Mouse (Mus musculus) retina, embryonic 14.5 days (tissue): ENCODE measurements around the gene Hnrnpu.
"Not testable (repeated sequence)": the region's sequence is repeated elsewhere in the genome, so short reads cannot be mapped to it uniquely, and the experiment has no call there.

Experiments used
- DNase-seq: peaks from one replicate; pipeline ENCODE4 v3.0.0-alpha.2; 2015; ENCODE audit warnings: low spot score

The Hnrnpu gene

DNA sequence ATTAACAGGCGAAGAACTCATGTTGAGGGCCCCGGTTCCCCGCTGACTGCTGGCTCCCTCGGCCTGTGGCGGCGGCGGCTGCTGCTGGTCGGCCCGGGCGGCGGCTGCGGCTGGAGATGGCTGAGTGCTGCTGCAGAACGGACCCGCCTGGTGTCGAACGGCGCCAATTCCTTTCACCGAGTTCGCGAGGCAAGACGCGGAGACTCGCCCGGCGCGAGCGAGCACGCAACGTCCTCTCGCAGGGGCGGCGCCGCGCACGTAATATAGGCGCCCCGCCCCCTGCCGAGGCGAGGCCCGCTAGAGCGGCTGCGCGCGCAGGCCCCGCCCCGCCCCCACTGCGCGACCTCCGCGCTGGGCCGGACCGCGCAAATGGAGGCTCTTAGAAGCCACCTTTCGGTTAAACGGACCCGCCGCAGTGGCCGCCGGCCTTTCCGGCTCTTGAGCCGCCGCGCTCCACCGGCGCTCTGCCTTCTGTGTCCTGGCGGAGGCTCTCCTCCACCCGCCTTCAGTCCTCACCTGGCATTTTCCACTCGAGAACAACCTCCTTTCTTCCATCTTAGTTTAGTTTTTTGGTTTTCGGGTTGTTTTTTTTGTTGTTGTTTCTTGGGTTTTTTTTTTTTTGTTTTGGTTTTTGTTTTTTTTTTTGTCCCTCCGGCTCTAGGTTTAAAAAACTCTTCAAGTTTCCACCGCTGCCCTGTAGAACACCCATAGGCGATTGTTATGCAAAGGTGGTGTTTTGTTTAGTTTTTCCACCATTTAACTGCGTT, at the start of gene Hnrnpu:
Hnrnpu (minus strand) TSS at position 247 of the 767 bp plus-strand sequence.
- peak; percentile 96 for DNase-seq

DNA sequence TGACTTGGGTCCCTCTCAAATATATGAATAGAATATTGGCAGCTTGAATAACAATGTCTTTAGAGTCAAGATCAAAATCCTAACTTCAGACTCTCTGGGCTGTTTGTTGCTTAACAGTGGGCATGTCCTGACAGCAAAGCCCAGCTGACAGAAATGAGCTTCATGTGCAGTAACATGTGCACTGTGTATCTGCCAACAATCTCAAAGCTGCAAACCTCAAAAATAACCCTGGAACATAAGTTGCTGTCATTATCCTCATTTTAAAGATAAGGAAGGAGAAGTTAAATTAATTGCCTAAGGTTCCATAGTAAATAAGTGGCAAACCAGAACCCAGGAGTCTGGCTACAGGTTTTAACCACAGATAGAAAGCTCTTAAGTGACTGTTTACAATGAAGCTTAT, 44.6 kb upstream of the Hnrnpu start:
- DNase-seq: no peak

DNA sequence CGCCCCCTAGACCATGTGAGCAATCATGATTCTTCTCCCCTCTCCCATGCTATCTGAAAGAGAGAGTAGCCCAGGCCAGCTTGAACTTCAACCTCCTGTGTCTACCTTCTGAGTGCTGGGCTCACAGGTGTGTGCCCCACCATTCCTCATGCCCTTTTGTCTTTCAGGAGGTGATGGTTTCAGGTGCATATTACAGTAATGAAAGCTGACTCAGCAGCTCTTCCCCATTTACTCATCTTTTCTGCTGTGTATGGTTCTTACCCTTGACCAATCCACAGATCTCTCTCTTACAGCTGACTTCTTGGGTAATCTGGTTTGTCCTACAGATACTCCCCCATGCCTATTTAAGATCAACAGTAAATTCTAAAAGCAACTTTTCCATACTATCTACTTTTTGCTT, 41.6 kb upstream of the Hnrnpu start:
- no peak for DNase-seq

DNA sequence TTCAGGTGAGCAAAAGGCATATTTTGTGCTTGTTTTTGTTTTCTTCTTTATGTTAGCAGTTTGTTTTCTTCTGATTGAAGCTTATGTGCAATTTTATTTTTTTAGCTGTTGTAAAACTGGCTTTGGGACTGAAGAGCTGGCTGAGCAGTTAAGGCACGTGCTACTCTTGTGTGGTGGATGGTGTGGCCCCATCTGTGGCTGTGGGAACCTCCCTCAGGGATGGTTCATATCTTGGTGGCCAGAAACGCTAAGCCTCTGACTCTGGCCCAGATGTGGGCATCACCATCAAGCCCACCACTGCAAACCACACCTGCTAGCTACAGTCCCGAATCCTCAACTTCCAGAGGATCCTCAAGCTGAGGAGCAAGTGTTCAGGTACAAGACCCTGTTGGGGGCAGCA, 40.5 kb upstream of the Hnrnpu start:
- no peak for DNase-seq

DNA sequence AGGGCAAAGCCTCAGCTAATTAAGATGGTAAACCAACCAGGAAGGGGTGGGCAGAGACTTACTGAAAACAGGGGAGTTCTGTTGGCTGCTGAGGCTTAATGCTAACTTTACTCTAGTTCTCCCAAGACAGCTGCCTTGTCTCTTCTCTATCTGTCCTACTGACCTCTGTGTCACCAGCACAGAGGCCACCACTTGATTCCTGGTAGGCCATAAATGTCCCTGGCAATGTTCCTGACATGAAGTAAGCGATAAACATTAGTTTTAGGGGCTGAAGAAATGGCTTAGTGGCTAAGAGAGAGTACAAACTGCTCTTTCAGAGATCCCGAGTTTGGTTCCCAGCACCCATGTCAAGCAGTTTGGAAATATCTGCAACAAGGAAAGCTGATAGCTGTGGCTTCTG, 39.3 kb upstream of the Hnrnpu start:
- DNase-seq: no peak

DNA sequence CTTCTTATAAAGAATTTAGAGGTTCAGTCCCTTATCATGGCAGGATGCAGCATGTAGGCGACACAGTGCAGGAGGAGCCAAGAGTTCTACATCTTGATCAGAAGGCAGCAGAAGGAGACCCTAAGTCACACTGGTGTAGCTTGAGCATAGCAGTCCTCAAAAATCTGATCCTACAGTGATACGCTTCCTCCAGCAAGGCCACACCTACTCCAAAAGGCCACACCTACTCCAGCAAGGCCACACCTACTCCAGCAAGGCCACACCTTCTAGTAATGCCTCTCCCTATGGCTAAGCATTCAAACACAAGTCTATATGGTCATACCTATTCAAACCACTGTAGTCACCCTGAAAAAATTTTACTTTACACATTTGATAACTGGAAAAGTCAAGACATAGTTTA, 38.5 kb upstream of the Hnrnpu start:
- no peak for DNase-seq

DNA sequence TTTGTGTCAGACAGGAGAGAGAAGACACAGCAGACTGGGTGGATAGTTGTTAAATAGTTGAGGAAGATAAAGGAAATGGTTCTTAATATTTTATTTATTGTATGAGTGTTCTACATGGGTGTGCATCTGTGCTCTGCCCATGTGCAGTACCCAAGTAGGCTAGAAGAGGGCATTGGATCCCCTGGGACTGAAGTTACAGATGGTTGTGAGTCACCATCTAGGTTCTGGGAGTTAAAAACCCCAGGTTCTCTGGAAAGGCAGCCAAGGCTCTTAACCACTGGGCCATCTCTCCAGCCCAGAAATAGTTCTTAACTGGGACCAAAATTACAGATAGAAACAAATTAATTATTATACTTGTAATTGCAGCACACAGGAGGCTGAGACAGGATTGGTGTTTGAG, 37.8 kb upstream of the Hnrnpu start:
- DNase-seq: peak; percentile 7

DNA sequence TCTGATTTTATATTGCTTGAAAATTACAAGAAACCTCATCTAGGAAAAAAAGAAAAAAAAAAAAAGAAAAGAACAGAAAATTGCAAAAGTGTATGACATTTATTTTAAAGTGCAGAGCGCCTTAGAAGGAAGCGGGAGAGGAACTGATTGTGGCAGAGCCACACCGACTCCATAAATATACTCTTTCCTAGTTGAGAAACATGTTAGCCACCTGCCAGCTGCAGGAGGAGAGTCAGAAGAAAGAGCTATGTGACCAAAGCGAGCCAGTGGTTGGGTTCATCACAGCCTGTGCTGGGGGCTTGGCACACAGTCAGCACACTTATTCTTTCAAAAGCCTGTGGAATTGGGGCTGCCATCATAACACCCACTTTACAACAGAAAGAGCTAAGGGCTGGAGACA, 35.1 kb upstream of the Hnrnpu start:
- no peak for DNase-seq

DNA sequence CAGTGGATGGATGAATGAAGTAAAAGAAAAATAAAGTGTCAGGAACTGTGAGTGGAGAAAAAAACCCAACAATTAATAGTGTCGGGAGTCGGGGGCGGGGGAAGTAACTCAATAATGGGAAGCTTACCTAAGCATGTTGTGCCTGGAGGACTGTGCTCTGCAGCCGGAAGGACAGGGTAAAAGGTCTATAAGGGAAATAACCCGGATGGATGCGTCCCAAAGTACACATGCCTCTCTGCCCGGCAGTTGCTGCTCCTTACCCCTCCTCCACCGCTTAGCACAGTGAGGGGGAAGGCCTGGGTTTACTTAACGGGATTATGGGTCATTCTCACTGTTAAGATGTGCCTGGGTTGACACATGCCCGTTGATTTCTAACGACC, 31.7 kb upstream of the Hnrnpu start:
- peak; percentile 72 for DNase-seq

DNA sequence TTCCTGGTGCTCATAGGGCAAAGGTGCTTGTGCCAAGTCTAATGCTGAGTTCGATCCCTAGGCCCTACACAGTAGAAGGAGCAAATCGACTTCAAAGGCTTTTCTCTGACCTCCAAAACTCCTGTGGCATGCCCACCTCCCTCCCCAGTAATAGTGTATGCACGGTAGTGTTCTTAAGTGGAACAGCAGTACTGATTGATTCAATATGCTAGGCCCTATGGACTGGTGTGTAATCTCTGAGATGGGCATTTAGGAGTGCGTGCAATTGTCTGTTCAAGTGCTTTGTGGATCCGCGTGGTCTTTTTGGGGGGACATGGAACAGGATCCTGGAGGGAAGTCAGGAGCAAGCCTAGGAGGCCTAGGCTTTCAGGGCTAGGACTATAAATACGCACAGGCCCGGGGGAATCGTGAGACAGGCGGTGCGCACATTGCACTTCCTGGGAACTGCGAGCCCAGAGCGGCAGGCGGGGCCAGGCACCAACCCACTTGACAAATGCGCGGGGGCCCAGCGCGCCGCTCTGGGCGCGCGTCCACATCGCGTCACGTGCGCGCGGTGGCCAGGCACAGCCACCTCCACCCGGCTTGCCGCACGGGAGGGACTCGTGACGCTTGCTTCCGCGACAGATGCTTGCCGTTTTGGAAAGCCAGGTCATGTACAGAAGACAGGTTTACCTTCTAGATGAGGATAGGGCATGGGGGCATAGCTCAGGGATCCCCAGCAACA, 31.1 kb upstream of the Hnrnpu start:
- DNase-seq: peak; percentile 86

DNA sequence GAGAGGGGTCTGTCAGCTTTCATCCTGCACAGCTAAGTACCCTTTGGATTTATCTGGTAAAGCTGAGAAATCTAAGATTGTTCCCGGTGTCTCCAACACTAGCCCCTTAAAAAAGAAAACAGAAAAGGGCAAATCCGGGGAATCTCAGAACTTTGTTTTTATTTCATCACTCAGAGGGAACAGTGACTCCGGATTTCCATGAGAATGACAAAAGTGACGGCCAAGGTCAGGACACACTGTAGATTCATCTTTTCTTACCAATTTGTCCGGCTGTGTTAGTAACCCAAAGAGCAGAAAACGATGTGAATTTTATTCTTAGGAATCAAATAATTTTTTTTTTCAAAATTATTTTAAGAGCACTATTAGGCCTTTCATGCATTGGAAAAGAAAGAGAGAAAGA, 30.5 kb upstream of the Hnrnpu start:
- no peak for DNase-seq

DNA sequence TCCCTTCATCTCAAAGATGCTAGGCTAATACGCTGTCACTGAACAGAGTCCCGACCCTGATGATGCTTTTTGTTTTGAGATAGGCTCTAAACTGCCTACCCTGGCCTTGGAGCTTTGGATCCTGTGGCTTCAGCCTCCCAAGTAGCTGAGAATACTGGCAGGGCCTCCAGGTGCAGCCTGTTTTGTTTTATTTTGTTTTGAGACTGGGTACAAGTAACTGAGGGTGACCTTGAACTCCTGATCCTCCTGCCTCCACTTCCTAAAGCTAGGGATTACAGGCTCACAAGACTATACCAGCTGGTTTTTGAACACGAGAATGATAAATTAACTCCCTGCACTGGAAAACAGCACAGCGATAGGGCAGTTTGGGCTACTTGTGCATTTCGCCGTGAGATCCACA, 27.6 kb upstream of the Hnrnpu start:
- no peak for DNase-seq

DNA sequence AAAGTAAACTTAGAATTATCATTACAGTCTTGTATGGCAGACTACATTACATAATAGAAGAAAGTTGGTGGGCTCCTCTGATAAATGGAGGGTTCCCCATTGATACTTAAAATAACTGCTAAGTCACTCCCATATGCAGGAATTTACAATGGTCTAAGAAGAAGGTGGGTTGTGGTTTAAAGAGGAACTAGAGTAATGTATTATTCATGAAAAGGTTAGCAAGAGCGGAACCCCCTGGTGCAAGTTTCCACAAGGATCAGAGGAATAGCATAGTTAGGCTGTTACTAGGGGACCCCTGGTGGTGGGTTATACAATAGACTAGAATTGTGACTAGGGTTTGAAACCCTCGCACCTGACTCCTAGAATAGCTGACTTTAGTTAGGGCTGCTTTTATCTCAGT, 23.1 kb upstream of the Hnrnpu start:
- peak; percentile 36 for DNase-seq

DNA sequence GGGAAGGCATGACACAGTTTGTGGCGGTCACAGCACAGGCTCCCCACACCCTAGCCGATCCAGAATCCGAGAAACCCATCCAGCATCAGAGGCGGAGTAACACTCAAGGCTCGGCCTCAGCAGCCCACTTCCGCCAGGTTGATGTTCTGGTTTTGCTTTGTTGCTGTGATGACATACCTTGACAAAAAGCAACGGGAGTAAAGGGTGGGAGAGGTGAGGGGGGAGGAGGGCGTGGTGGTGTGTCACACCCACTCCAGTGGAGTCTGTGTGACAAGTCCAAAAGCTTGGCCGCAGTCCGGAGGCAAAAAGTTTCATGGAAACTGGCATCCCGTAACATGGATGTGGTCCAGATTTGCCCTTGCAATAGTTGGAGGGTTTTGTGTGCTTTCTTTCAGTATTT, 22.7 kb upstream of the Hnrnpu start:
- DNase-seq: no peak

DNA sequence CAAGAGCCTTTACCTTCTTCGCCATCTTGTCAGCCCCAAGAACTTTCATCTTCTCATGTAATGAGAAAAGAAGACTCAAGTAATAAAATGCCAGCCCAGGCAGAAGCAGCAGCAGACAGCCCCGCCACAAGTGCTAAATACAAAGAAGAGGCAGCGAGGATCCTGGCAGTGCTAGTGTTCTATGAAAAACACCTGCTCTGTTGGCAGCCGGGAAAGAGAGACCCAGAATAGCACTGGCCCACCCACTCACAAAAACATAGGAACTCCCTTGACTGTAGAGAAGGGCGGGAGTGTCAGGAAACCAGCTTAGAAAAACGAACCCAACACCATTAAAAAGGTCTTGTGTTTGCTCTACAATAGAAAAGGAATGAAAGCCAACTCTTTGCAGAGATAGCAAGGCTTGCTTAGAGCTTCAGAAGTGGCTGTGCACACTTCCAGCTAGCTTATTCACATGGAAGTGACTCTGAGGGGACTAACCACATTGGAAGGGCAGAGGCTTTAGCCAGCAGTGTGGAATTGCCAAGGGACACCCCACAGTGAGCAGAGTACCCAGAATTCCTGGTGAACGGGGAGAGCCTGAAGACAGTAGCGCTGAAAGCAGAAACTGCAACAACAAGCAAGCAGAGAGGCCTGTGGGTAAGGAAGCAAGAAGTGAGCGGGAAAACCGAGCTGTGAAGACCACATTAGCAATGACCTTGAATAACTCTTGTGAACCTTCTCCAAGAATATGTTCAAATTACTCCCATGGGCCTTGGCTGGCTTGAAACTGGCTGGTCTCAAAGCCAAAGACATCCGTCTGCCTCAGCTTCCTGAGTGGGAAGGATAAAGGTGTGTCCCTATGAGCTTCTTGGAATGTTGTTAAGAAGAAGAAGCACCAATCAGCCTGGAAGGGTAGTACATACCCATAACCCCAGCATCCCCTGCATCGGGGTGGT, 20.4 kb upstream of the Hnrnpu start:
- no peak for DNase-seq

DNA sequence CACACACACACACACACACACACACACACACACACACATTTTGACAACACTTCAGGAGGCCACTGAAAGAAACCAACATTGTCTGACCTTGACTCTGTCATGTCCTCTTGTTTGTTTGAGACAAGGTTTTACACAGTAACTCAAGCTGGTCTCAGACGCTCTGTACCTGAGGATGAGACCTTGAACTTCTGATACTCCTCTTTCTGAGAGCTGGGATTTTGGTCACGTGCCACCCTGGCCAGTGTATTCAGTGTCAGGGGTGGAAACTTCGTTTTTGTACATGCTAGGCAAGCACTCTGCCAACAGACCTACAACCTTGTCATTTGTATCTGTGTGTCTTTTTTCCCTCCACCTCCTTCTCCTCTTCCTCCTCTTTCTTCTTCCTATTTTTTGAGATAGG, 17.0 kb upstream of the Hnrnpu start:
- no peak for DNase-seq

DNA sequence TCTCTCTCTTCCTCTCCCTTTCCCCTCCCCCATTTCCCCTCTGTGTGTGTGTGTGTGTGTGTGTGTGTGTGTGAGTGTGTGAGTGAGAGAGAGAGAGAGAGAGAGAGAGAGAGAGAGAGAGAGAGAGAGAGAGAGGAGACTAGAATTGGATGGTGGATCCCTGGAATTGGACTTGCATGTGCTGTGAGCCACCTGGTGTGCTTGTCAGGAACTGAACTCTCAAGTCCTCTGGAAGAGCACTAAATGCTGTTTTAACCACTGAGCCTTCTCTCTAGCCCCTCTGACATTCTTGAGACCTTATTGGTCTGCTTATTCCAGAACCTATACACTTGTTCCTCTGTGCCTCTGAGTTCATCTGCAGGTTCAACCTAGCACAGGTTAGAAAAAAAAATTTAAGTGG, 14.0 kb upstream of the Hnrnpu start:
- no peak for DNase-seq

DNA sequence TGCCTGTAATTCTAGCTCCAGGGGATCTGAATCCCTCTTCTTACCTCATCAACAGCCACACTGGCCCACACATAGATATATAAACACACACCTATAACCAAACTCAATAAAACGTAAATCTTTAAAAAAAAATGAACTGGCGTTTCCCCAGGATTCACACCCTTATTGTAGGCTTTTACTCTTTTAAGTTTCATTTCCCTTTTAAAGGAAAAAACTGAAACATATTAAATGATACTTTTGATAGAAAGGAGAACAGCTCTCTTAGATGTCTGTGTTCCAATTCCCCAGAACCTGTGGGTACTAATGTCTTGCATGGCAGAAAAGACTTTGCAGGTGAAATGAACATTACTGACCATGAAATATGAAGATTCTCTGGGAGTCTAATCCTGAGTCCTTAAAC, 13.2 kb upstream of the Hnrnpu start:
- DNase-seq: no peak

DNA sequence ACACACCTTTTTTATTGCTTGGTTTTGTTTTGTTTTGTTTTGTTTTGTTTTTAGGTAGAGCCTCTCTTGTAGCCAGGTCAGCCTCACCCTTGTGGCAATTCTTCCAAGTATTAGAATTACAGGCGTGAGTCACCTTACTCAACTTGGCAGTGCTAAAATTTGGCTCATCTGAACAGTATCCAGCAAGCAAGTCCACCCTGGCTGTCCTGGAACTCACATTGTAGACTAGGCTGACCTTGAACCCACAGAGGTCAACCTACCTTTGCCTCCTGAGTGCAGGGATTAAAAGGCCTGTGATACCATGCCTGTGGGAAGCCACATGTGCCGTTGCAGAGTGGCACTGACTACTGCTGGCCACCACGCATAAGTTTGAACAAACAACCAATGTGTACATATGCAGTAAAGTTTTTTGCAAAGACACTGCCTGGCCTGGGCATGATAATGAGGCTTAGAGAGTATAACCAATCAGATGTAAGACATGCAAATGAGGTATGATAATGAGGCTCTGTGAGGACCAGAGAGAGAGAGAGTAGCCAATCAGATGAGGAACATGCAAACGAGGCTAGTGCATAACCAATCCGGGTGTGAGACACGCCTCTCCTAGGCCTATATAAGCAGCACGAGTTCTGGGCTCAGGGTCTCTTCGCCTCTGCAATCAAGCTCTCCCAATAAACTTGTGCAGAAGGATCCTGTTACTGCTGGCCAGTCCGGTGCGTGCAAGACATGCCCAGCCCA, 6.6 kb upstream of the Hnrnpu start:
- DNase-seq: not testable (repeated sequence)

DNA sequence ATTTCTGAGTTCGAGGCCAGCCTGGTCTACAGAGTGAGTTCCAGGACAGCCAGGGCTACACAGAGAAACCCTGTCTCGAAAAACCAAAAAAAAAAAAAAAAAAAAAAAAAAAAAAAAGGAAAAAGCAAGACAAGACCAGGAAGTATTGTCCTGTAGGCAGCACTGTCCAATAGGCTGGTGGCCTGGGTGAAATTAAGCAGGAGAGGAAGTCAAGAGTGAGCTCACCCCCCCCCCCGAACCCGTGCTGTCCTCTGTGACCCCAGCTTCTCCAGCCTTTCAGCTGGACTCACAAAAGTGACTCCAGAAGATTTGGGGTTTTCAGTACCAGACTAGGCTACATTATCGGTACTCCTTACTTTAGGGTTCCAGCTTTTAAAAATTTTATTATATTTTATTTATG, 5.0 kb upstream of the Hnrnpu start:
- no peak for DNase-seq

DNA sequence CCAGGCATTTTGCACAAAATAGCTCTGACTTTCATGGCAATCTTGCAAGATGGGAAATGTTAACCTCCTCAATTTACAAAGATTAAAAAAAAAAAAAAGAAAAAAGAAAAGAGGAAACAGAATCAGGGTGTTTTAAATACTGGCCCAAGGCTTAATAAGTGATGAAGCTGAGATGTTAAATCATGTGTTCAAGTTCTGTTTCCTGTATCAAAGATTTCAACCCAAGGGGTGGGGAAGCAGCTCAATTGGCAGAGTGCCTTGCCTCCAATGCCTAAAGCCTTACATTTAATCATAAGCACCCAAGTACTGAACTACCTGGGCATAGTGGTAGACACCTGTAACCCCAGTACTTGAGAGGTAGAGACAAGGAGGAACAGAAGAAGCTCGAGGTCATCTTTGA, 4.5 kb upstream of the Hnrnpu start:
- DNase-seq: no peak

DNA sequence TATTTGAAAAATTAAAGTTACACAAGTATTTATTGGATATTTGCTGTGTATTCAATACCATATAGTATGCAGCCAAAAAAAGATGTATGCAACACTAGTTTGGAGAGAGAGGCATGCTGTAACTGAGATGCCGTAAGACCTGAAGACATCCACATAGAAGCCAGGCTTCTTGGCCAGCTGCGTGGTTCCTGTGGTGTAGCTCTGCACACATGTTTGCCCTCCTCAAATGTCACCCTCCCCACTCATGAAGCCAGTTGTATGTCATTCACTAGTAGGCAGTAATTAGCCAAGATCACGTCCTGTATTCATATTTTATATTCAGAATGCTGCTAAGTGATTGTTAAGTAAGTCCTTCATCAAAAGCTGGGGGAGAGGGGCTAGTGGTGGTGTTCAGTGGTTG, 3.8 kb upstream of the Hnrnpu start:
- DNase-seq: no peak
